Mouse (Mus musculus): Measurements from ENCODE around the gene Hunk.

DNA sequence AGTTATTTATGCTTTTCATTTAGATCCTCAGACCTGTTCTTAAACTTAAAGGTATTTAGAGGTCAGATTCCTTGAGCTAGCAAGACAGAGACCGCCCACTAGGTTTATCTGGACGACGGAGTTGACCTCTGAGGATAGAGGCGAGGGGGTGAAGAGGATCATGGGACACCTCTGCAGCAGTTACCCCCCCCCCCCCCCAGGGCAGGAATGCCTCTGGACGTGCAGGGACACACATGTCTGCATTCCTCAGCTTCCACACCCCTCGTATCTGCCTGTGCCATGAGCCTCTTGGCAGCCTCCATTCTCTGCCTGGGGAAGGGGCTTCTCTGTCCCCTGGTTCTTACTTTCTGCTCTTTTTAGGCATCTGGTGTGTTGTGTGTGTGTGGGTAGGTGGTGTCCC is 19.8 kb downstream of the Hunk start:
- TF ChIP-seq CTCF (IDR thresholded peaks at IDR 0.05; ENCODE audit: borderline replicate concordance, control insufficient read depth, extremely low read depth, insufficient read depth, low read length, poor library complexity) (no peak), POLR2A (IDR thresholded peaks at IDR 0.05; ENCODE audit: control insufficient read depth, extremely low read depth, insufficient read depth, low read length, poor library complexity) (no peak)

Measured in thymus, adult 2 months (tissue).